Mouse (Mus musculus) left cerebral cortex, adult 8-10 months (tissue): ENCODE data around the gene Ccdc92. TPM values are rescaled to one million over a fixed set of nuclear protein-coding genes. Genes with fewer than 3 reads are reported as not detected.

Experiments used
- DNase-seq, 2 experiments: peaks; one replicate each; pipeline ENCODE4 v3.0.0; 2022; ENCODE audit warnings: low spot score in 2 of 2
- total RNA-seq, 4 experiments: library from RNA; stranded (reverse); gene quantifications; 2 replicates each; pipeline ENCODE4 v1.2.4; 2022

Ccdc92 gene
- total RNA-seq, 4 experiments from 2014 or later = 75.0 to 79.1 (median 78.1) TPM

DNA sequence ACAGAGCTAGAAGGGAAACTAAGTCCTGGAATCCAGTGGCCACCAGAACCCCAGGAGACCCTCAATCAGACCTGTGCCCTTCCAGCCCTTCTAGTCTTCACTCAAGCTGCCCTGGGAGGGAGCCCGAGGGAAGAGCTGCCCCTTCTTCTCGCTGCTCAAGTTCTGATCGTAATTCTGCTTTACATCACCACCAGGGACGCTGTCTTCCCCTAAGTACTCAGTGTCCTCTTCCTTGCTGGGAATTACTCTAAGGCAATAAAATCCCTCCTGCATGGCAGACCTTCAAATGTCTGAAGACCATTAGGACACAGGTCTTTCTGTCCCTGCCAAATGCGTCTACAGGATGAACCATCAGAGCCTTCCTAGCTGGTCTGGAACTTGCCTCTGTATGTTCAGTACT lies 2.2 kb downstream of the Ccdc92 start:
- no peak for DNase-seq

DNA sequence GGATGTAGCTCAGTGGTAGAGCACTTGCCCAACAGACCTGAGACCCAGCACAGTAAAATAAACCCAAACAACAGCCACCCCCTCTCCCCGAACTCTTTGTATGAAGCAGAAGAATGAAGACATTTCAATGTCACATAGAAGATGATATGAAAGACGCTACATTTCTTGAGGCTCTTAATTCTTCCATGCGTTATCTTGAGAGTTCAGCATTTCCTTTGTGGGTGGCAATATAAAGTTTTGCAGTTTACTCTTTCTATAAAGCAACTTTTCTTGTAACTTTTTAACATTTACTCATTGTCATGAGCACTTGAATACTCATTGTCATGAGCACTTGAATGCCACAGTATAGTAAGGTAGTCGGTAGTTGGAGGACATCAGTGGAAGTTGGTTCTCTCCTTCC lies 8.0 kb downstream of the Ccdc92 start:
- no peak for DNase-seq

DNA sequence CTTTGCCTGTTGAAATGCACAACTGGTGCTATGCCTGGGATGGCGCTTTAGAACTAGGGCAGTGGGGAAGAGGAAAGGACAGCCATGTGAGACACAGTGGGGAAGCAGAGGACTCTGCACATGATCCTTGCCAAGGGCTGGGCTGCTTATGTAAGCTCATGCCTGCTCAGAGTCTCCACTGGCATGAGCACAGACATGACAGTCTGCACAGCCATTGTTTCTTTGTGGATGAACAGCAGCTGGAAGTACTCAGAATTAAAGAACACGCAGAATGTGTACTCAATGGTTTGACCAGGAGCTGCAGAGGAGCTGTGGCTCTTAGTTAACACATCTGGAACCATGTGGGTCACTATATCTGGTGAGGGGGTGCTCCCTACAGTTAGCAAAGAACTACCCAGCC lies 9.1 kb downstream of the Ccdc92 start:
- no peak for DNase-seq

DNA sequence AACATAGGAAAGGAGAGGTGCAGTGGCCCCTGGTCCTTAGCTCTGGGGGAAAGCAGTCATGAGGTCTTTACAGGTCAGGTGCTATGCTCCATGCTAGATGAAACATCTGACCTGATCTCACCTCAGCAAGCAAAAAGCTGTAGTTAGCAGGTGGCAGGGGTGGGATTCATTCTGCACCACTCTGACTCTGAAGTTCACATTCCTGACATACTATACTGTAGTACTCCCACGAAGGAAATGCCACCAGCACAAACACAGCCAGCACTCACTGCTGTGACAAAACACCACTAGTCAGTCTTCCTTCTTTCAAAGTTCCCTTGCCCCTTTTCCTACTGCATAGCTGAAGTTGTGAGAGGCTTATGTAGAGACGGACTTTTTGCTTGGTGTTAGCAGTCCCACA lies 9.9 kb downstream of the Ccdc92 start:
- no peak for DNase-seq

DNA sequence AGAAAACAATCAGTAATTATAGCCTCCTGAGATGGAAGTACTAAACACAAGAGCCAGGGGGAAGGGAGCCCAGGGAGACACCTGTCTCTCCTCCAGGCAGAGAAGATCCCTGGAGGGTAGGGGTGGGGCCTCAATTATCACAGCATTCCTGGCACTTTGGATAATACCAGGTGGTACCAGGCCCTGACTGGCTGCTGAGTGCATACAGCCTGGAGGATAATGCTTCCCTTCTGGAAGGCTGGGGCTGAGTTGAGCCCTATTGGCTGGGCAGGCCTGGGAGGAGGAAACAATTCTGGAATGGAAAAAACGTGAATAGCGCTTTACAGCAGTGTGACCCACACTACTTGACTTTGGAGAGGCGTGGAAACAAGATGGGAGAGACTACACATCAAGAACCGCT lies 10.7 kb downstream of the Ccdc92 start:
- DNase-seq = no peak

DNA sequence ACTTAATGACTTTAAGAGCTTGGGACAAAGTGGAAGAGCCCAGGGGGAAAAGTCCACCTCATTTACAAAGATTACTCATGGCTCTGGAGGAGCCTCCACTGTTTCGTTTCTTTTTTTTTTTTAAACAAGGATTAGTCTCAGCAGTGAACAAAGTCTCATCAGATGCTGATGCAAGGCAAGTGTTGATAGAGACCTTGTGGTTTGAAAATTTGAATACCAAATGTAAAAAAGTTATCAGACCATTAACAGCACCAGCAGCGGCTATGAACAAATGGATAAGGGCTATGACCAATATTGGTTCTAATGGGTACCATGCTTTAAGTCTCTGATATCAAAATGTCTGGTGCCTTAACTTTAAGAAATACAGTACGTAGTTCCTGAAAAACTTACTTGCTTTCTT lies 13.2 kb downstream of the Ccdc92 start:
- no peak for DNase-seq

DNA sequence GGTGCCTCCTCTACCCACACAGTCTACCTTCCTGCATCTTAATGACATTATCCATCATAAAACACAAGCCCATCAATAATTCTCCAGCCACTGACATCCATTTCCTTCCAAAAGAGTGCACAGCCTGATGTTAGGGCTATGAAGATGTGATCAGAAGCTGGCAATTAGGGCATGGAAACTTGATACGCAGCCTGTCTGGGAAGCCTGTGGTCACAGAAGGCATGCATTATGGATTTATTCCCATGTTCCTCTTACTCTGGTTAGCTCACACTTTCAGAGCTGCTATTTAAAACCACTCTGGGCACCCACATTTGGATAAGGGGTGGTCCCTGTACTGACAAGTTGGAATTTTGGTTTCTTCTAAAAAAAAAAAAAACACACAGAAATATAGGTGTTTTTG lies 15.2 kb downstream of the Ccdc92 start:
- no peak for DNase-seq

DNA sequence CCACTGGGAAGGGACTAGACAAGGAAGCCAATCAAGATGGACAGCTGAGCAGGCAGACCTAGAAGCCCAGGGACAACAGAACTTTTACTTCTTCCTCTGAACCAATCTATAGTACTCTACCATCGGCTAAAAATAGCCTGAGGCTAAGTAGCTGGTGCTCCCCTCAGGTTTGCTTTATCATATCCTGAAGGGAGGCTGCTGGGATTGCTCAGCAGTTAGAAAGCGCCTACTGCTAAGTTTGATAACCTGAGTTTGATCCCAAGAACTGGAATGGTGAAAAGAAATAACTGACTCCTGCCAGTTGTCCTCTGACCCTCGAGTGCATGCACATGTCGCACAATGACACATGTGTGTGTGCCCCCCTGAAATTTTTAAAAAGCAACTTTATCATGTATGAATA lies 17.3 kb downstream of the Ccdc92 start:
- DNase-seq = no peak

DNA sequence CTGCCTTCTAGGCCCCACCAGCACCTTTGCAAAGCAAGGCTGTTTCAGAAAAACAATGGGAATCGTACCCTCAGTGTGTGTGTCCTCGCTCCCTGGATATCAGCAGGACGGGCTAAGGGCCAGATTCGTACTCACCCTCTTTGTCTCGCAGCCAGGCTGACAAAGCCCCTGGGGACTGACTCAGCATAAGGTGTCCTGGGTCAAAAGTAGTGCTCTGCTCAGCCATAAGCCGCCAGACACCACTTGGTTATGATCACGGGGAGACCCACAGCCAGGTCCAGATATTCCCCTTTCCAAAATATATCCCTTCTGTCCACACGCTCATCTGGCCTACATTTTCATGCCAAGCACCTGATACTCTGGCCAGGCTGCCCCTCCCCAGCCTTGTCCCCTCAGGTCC lies 18.8 kb downstream of the Ccdc92 start:
- DNase-seq = no peak

DNA sequence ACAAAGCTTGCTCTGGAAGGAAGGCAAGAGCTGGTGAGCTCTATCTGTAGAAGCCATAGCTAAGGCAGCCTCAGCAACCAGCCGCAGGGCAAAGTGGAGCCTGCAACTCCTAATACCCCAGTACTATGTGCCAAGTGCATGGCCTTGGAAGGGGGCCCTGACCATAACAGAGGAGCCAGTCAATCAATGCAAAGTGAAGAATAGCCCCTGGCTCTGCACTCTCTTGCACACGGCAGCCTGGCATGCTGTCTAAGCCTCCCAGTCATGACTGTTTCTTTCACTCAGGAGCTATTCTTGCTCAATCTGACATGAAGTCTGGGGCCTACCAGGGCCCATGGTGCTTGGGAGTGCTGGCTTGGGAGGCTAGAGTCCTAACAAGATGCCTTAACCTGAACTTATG lies 21.6 kb downstream of the Ccdc92 start:
- DNase-seq = no peak

DNA sequence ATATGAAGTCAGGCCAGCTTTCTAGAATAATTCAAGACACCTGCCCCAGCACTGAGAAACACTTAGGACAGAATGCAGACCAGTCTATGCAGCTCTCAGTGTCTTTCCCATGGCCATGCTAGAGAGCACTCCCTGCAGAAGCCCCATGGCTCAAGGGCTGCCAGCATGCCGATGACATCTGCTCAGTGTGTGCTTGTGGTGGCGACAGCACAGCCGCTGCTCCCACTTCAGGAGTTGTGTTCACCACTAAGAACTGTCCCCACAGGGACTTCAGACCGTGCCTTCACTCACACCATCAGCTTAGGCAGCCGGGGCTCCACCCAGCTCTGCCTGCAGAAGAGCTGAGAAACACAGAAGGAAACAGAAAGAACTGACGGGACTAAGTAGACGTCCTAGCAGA lies 22.0 kb downstream of the Ccdc92 start:
- no peak for DNase-seq

DNA sequence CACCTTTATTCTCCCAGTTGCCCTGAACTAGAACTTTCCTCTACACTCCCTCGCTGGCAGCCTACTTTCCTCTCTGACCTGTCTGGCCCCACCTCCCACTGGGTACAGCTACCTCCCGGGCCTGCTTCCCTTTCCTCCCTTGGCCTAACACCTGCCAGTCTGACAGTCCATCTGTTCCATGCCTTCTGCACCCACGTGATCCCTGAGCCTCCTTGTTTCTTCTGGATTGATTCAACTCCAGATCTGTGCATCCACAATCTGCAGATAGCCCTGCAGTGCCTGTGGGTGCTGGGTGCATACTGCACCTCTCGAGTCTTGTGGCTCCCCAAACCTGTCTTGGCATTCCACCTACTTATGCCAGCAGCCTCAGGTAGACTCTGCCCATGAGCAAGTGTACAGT lies 25.6 kb downstream of the Ccdc92 start:
- peak; percentile 13 to 71 for DNase-seq

DNA sequence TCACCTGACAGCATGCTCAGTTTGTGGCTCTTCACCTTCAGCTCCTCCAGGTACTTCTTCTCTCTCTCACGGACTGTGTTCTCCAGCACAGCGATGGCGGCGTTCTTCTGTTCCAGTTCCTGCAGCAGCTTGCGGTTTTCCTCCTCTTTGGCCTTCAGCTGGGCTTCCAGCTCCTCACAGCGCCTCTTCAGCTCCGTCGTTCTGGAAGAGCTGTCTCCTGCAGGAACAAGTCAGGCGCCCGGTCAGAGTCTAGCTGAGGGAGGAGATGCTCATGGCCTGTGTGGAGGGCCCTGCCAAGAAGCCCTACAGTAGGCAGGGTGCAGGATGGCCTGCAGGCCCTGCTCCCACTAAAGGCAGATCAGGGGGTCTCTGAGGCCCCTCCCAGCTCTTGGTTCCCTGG lies 26.1 kb downstream of the Ccdc92 start:
- no peak for DNase-seq

DNA sequence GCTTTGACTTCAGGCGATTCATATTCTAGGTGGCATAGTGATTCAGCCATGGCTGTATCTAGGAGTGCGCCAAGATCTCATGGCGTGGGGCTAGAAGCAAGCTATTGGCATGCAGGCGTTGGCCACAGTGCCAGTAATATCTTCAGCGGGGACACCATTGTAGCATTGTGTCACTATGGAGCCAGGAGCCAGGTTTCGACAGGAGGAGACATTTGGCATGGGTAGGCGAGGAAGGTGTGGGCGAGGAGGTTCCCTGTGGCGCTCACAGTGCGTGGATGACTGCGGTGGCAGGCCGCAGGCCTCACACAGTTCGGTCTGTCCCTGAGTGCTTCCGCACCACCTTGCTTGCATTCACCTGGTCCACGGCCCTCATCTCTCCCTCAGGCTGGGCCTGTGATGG lies 27.0 kb downstream of the Ccdc92 start:
- peak in 1 of 2 experiments; percentile 43 for DNase-seq

DNA sequence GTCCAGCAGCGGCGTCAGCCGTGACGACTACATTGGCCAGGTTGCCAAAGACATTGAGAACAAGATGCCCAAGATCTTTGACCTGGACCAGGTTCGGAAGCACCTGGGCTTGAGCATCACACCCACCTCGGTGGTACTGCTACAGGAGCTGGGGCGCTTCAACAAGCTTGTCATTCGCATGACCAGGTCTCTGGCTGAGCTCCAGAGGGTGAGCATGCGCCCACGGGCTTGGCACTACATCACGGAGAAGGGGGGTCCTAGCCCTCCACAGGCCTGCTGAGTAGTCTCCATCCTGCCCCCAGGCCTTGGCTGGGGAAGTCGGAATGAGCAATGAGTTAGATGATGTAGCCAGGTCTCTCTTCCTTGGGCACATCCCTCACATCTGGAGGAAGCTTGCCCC lies 31.9 kb downstream of the Ccdc92 start:
- DNase-seq = no peak

DNA sequence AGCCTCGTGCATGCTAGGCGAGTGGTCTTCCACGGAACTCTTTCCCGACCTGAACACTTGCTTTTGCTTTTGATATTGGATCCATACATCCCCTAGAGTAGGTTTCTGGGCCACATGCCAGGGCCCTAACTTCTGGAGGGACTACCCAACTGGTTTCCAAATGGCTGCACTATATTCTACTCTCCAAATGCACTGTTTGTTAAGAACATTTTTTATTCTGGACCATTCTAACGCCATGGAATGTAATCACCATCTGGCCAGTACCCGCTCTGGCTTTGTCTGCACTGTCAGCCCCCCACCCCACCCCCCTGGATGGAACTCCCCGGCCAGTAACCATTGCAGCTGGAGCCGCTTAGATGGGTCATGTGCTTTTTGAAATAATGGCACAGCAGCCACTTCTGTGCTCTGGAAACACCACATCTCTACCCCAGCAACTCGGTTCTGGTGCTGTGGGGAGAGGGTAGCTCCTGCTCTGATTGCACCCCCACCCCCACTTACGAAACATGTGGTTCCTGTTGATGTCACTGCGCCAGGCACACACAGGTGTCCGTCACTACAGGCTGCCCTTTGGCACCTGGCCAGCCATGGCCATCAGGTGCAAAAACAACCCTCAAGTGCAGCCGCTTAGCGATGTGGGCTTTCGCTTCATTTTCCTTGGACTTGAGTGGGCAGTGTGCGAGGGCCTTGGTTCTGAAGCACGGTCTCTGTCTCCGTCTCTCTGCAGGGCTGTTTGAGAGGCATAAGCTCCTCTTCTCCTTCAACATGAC lies 39.9 kb downstream of the Ccdc92 start:
- DNase-seq = no peak

DNA sequence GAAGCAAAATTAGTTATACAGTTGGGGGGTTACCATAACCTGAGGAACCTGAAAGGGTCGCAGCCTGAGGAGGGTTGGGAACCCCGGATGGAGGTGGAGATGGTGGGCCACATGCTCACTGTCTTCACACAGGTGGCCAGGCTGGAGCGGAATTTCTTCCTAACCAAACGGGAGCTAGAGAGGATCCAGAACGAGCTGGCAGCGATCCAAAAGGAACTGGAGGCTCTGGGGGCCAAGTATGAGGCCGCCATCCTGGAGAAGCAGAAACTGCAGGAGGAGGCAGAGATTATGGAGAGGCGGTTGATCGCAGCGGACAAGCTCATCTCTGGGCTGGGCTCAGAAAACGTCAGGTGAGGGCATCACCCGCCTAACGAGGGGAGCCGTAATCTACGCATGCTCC lies 45.2 kb downstream of the Ccdc92 start:
- no peak for DNase-seq

DNA sequence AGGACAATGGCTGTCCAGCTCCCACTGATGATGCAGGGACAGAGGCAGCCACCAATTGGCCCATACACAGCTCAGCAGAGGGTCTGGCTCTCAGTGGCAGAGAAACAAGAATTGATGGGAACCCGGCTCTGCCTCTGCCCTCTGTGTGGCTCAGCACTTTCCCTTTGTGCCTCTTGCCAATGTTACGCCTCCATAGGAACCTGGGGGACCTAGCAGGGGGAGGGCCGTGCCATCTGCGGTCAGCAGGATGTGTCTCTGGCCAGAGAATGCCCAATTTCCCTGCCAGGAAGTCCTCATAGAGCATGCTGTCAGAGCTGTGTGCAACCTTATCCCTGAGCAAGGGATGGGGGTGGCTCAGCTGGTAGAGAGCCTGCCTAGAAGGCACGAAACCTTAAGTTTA lies 47.4 kb downstream of the Ccdc92 start:
- no peak for DNase-seq

DNA sequence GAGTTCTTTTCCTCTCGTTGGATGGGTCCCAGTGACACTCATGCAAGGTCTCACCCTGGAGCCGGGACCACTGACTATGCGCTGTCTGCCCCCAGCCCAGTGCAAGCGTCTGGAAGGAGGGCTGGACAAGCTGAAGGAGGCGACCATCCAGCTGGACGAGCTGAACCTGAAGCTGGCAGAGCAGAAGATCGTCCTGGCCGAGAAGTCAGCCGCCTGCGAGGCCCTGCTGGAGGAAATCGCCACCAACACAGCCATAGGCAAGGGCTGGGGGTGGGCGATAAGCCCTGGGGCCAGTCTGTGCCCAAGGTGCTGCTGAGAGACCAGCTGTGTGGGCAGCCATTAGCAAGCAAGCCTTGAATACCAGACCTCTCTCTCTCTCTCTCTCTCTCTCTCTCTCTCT lies 49.8 kb downstream of the Ccdc92 start:
- no peak for DNase-seq

DNA sequence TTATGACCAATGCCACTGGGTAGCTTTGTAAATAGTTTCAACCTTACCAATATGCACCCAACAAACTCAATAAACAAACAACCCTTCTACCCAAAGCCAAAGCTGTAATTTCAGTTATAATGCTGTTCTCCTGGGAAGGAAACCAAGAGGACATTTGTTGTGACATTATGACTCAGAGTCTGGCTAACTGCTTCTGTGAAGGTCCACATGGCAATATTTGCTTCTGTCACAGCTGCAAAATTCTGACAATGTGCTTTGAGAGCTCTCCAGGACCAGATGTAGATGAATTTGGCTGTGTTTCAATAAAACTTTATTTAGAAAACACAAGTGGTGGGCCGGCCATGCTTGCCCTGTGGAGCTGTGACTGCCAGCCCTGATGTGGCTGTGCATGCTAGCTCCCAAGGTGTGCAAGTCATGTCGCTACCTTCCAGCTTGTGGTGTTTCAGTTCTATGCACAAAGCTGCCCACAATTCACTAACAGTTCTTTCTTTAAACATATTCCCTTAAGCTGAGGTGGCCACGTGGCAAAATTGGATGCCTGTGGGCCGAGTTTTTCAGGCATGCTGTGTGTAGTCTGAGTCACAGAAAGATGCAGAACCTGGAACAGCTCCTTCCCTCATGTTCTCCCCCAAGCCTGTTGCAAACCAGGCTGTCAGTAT lies 52.4 kb downstream of the Ccdc92 start:
- DNase-seq = peak; percentile 21 to 73

DNA sequence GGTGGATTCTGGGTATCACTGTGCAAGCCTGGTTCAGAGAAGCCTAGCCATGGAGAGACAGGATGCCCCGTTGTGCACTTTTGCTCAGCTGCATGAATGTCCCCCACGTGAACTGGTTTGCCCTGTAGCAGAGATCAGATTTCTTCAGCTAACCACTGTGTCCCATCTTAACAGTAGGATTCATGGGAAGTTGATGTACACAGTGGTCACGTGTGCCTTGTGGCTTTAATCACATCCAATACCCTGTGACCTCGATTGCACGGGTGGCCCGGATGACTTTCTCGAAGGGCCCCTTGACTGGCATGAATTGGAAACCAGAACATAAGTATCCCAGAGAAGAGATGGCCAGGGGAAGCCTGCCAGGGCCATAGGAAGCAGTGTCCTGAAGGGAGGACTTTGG lies 70.1 kb downstream of the Ccdc92 start:
- no peak for DNase-seq

DNA sequence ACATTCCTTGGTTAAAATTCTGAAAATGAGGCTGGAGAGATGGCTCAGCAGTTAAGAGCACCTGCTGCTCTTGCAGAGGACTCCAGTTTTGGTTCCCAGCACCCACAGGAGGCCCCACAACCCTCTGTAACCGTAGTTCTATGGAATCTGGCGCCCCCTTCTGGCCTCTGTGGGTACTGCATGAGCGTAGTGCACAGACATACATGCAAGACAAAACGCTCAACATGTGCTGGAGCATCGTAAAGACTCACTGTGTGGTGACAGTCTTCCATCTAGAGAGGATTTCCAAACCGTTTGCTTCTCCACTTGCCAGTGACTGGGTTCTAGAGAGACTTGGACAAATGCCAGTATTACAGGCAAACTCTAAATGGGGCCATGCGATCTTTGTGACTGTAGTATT lies 76.6 kb downstream of the Ccdc92 start:
- no peak for DNase-seq
